Mouse (Mus musculus) liver, adult 2 months (tissue): ENCODE measurements around the gene Ccdc173. TPM values are rescaled to one million over a fixed set of nuclear protein-coding genes. Genes with fewer than 3 reads are reported as not detected.

Experiments used
- DNase-seq: peaks from one replicate; pipeline ENCODE4 v3.0.0-alpha.2; 2011; ENCODE audit warnings: low read depth, low spot score; ENCODE audit errors: extremely low read depth
- H3K27ac ChIP-seq: fragments of 200-500 bp; replicated peaks from 2 replicates; pipeline ENCODE4 v1.5.1; 2012; ENCODE audit warnings: low read depth, mild to moderate bottlenecking, control low read depth, inconsistent platforms, low read length; ENCODE audit not compliant: insufficient read depth
- H3K27me3 ChIP-seq: fragments of 200-500 bp; 2 replicates; pipeline ENCODE4 v1.6.1; 2012; ENCODE audit warnings: mild to moderate bottlenecking, moderate library complexity, low read length, inconsistent platforms; ENCODE audit not compliant: control insufficient read depth, insufficient read depth
- H3K36me3 ChIP-seq: fragments of 200-500 bp; 2 replicates; pipeline ENCODE4 v1.6.1; 2012; ENCODE audit warnings: low read length, inconsistent platforms; ENCODE audit not compliant: control insufficient read depth, insufficient read depth
- H3K4me1 ChIP-seq: fragments of 200-500 bp; 2 replicates; pipeline ENCODE4 v1.6.1; 2011; ENCODE audit warnings: low read length; ENCODE audit not compliant: control insufficient read depth, insufficient read depth
- H3K4me3 ChIP-seq: fragments of 200-500 bp; 2 replicates; pipeline ENCODE4 v1.5.1; 2011; ENCODE audit warnings: low read depth, mild to moderate bottlenecking, control low read depth, low read length, moderate library complexity; ENCODE audit not compliant: insufficient read depth
- H3K79me2 ChIP-seq: fragments of 200-500 bp; 2 replicates; pipeline ENCODE4 v1.6.1; 2012; ENCODE audit warnings: inconsistent platforms, mild to moderate bottlenecking, low read length, moderate library complexity; ENCODE audit not compliant: control insufficient read depth, insufficient read depth
- H3K9ac ChIP-seq: fragments of 200-500 bp; 2 replicates; pipeline ENCODE4 v1.6.1; 2012; ENCODE audit warnings: low read depth, mild to moderate bottlenecking, control low read depth, inconsistent platforms, low read length
- CTCF ChIP-seq: fragments of 200-500 bp; IDR thresholded peaks from 2 replicates; pipeline ENCODE4 v1.5.1; 2011; ENCODE audit warnings: low read depth, low read length, control low read depth
- POLR2A ChIP-seq: fragments of 200-500 bp; IDR thresholded peaks from 2 replicates; pipeline ENCODE4 v1.6.1; 2011; ENCODE audit warnings: low read length, control low read depth; ENCODE audit not compliant: insufficient read depth; ENCODE audit errors: extremely low read depth
- WGBS: fragments of 180-500 bp; shearing (Covaris S2); methylation state at CpG from one replicate; pipeline ENCODE4 v1.1.7; 2018; 5-methylcytosine and 5-hydroxymethylcytosine counted together
- polyA plus RNA-seq: library from polyadenylated mRNA; depleted of rRNA; stranded (reverse); fragments of >200 nt; gene quantifications from 2 replicates; pipeline ENCODE4 v1.2.3, GENCODE M21; 2012
- total RNA-seq: library from RNA; depleted of rRNA; stranded (reverse); fragments of >200 nt; gene quantifications from 2 replicates; pipeline ENCODE4 v1.2.3, GENCODE M21; 2014

Gene Ccdc173
- total and polyA plus RNA-seq, 2 experiments: 0.37 TPM; not detected in 1

DNA sequence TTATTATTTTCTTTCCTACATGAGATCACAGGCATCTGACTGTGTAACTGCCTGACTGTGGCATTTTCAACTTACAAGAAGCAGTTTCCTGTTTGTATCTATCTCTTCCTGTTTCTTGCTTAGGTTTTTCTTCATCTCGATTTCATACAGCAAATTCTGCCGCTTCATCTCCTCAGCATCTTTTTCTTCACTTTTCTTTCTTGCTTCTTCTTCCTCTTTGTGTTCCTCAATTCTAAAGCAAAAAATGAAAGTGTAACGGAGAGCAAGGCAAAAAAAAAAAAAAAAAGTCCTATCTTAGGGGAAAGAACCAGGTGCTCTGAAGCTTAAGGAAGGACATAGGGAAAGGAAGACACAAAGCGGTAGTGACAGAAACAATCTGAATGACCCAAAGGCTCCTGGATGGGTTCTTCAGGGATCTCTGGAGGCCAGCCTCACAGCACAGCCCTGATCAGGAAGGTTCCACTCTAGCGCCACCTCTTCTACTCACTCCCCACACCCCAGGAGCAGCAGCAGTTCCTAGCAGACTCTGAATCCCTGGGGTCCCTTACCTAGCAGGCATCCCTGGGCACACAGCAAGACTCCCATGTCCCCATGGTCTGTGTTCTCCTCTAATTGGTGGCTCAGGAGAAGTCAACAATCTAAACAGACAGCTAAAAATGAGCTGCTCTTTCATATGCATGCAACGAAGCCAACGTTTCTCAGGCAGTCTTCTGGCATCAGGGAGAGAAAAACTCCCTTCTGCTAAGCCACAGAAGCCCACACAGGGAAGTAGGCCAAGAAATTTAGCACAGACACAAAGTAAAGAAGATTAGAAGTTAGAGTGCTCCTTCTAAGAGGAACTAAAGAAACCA lies 11.2 kb downstream of the Ccdc173 start:
- DNase-seq: no peak
- no peaks in the 10 kb centered on the region for H3K27me3 ChIP-seq
- H3K79me2 ChIP-seq: no peaks in the 10 kb centered on the region
- TF ChIP-seq CTCF: no peak
- TF ChIP-seq POLR2A: no peak
- H3K4me1 ChIP-seq: no peaks in the 10 kb centered on the region
- H3K4me3 ChIP-seq: no peak overlapping the region
- no peak overlapping the region for H3K27ac ChIP-seq
- 69% methylated on average over 7 of the region's 7 CpGs for WGBS
- no peaks in the 10 kb centered on the region for H3K36me3 ChIP-seq
- no peak overlapping the region for H3K9ac ChIP-seq

DNA sequence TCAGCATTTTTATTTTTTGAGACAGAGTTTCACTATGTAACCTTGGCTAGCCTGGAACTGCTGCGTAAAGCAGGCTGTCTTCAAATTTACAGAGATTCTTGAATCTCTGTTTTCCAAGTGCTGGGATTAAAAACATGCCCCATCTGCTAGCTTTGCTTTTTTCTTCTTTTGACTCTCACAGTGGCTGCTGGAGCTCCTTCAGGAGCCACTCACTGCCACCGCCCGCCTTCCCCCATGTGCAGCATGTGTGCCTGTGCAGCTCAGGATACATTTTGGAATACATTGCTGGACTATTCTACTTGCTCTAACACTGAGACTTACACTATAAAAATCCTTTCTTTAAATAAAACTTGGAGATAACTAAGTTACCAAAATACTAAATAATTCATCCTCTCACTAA lies 16.0 kb downstream of the Ccdc173 start:
- H3K9ac ChIP-seq: no peak overlapping the region
- no peaks in the 10 kb centered on the region for H3K4me1 ChIP-seq
- no peaks in the 10 kb centered on the region for H3K36me3 ChIP-seq
- no peak for DNase-seq
- H3K79me2 ChIP-seq: no peaks in the 10 kb centered on the region
- TF ChIP-seq POLR2A: no peak
- no peak for TF ChIP-seq CTCF
- H3K4me3 ChIP-seq: no peak overlapping the region
- H3K27me3 ChIP-seq: no peaks in the 10 kb centered on the region
- H3K27ac ChIP-seq: no peak overlapping the region
- 95% methylated on average over 3 of the region's 3 CpGs for WGBS

DNA sequence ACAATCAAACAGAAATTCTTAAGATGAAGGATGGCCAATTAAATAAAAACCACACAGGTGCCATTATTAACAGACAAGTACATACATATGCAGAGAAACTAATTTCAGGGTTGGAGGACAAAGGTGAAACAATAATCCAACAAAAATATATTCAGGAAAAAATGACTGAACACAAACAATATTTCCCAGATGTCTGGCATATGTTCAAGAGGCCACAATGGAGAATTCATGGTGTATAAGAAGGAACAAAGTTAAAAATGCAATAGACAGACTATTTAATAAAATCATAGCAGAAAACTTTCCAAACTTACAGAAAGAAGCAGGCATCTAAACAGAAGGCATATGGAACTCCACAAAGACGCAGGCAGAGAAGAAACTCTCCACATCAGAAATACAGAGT lies 24.7 kb downstream of the Ccdc173 start:
- DNase-seq: no peak
- H3K27ac ChIP-seq: no peak overlapping the region
- WGBS: 80% methylated on average over 1 of the region's 1 CpGs

DNA sequence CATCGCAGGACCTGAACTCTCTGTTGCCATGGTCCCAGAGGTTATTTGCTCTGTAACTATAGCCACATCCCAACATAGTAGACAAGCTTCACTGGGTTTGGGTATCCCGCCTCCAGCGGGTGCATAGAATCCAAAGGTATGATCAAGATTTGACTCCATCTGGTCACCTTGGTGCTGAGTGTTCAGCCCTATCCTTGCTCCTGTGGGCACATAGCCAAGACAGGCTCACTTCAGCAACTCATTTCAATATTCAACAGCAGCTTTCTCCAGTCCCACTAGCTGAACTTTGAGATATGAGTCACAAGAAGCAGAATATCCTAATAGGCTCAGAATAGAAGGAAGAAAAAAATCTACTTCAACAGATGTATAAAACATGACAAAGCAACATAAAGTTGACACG lies 26.0 kb downstream of the Ccdc173 start:
- no peak for DNase-seq
- 89% methylated on average over 4 of the region's 4 CpGs for WGBS
- no peaks in the 10 kb centered on the region for H3K27me3 ChIP-seq
- H3K4me3 ChIP-seq: no peak overlapping the region
- no peaks in the 10 kb centered on the region for H3K36me3 ChIP-seq
- no peak overlapping the region for H3K9ac ChIP-seq
- H3K4me1 ChIP-seq: no peaks in the 10 kb centered on the region
- no peak overlapping the region for H3K27ac ChIP-seq
- H3K79me2 ChIP-seq: no peaks in the 10 kb centered on the region
- TF ChIP-seq POLR2A: no peak
- no peak for TF ChIP-seq CTCF

More for the DNA sequence above, 24.7 kb downstream of the Ccdc173 start:
- Histone ChIP-seq H3K4me1 (no peaks in the 10 kb centered on the region), H3K9ac (no peak overlapping the region), H3K79me2 (no peaks in the 10 kb centered on the region), H3K36me3 (no peaks in the 10 kb centered on the region), H3K27me3 (no peaks in the 10 kb centered on the region), H3K4me3 (no peak overlapping the region)
- TF ChIP-seq CTCF (no peak), POLR2A (no peak)

DNA sequence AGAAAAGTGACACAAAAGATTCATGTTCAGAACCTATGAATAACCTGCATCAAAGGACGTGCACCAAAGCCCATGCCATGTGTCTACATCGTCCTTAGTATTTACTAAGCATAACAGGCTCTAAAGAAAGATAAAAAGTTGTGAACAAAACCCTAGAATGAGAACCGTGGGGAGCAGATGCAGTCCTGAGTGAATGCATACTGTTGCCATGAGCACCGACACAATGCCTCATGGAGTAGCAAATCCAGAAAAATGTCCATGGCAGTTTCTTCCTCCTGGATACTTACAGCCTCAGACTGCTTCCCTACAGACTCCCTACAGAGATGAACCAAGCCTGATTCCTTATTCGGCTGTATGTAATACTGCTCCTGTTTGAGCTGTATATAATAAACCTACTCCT lies 28.4 kb downstream of the Ccdc173 start:
- Histone ChIP-seq H3K27me3 (no peaks in the 10 kb centered on the region), H3K9ac (no peak overlapping the region), H3K27ac (no peak overlapping the region), H3K79me2 (no peaks in the 10 kb centered on the region), H3K36me3 (no peaks in the 10 kb centered on the region), H3K4me3 (no peak overlapping the region), H3K4me1 (no peaks in the 10 kb centered on the region)
- TF ChIP-seq CTCF (no peak), POLR2A (no peak)
- DNase-seq: no peak
- 83% methylated on average over 5 of the region's 5 CpGs for WGBS

DNA sequence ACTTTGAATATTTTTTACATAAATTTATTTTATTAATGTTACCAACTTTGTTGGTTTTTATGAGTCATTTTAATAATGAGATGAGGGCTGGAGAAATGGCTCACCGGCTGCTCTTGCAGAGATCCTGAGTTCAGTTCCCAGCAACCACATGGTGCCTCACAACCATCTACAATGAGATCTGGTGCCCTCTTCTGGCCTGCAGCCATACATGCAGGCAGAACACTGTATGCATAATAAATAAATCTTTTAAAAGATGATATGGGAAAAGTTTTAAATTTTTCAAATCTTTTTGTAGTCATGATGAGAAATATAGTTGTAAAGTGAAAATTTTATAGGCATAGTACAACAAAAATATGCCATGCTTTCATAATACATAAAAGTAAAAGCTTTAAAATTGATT lies 44.3 kb downstream of the Ccdc173 start:
- H3K27me3 ChIP-seq: no peaks in the 10 kb centered on the region
- WGBS: 92% methylated on average over 1 of the region's 1 CpGs
- no peaks in the 10 kb centered on the region for H3K4me1 ChIP-seq
- no peak overlapping the region for H3K4me3 ChIP-seq
- DNase-seq: no peak
- TF ChIP-seq POLR2A: no peak
- TF ChIP-seq CTCF: peak; percentile 18; the same call in 1 of the 2 replicates
- H3K79me2 ChIP-seq: peaks cover 2% of the 10 kb centered on the region; the same call in 1 of the 2 replicates
- no peak overlapping the region for H3K27ac ChIP-seq
- H3K36me3 ChIP-seq: peaks cover 45% of the 10 kb centered on the region
- H3K9ac ChIP-seq: no peak overlapping the region
